Mouse (Mus musculus) erythroblast, adult 5-6 weeks (primary cell): ENCODE measurements at regions not wholly inside any gene's neighbourhood (a gene's known extent, or its start where the extent isn't known, plus 50 kb on each side); places are given as distances from the start of the nearest gene placed in this dataset.

ENCODE experiments used
- ATAC-seq: replicated peaks from 2 replicates; pipeline ENCODE4 v1.8.0; 2016; ENCODE audit warnings: moderate number of reproducible peaks, mild to moderate bottlenecking, moderate TSS enrichment, inconsistent platforms; ENCODE audit not compliant: poor library complexity, low FRiP score, severe bottlenecking

DNA sequence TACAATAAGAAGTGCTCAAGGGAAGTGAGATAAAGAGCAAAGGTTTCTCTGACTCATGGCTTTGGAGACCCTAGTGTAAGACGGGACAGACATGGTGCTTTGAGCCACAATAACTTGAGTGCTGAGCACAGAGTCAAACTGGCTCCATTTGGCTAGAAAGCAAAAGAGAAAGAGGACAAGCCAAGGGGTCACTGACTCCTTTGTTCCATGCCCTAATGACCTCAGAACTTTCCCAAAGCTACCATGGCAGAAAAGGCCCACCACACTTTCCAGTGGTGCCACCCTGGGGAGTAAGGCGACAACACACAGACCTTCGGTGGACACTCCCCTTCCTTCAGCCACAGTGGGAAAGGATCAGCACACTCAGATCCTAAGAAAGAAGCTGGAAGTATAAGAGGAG is 186.8 kb downstream of the Gm10260 start:
- ATAC-seq: no peak

GRCm38 (mm10) chr13:97572352-97572751 is 188.1 kb downstream of the Gm10260 start:
- ATAC-seq: no peak

DNA sequence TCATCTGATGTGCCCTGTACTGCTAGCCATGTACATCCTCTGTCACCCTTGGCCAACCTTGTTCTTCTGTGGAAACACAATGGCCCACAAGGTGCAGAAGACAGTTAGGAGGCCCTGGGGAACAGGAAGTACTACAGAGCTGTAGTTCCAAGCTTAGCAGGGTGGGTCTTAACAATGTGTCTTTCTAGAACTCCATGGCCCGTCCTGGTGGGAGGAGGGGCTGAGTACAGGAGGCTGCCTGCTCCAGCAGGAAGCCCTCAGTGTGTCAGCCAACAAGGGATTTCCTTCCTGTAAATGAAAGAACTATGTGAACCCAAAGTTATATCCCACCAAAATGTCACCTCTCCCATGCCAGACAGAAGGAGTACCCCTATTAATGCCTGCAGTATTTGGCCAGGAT is 190.4 kb downstream of the Gm10260 start:
- ATAC-seq: no peak

DNA sequence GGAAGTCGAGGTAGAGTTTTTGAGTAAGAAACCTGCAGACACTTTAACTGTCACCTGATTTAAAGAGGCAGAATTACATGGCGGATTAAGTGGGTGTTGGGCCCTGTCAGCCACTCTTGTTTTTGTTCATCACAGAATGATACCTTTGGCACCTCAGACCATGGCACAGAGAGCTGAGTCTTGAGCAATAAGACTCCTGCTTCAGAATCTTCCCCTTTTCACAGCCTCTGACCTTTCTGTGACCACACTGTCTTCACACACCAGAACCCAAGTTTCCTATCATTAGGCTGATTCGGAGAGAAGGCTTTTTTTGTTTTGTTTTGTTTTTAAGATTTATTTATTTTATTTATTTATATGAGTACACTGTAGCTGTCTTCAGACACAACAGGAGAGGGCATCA is 192.8 kb downstream of the Gm10260 start:
- ATAC-seq: no peak

GRCm38 (mm10) chr13:97566071-97566470 is 194.4 kb downstream of the Gm10260 start:
- ATAC-seq: no peak

- no peak for ATAC-seq
Measured at GRCm38 (mm10) chr13:97562241-97562640, 198.2 kb downstream of the Gm10260 start.

- ATAC-seq: no peak
Measured at GRCm38 (mm10) chr13:97560789-97561188, 199.6 kb downstream of the Gm10260 start.

DNA sequence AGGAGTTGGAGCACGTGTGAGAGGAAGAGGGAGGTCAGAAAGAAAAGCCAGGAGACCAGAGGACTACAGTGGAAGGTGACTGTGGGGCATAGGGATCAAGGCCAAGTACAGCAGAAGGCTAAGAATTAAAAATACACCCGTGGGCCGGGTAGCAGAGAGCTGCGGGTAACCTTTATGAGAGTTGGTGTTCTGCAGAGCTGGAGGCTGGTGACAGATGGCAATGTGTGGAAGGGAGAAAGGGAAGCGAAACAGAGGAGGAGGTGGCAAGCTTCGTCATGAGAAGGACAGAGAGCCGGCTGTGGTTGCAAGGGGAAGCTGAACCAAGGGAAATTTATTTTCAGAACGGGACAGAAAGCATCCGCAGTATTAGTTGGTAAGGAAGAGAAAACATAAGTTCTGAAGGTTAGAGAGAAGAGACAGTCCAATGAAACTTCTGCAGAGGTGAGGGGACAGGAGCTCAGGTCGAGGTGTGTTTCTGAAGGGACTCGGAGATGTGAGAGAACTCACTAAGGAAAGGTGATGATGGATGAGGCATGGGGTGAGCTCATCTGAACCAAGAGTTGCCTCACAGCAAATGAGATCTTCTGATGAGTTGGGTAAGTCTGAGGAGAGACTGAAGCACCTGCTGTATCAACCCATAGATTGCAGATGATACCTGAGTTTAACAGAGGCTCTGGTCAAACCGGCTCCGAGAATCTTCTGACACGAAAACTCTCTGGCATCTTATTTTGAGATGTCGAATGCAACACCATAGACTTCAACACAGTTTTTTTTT is 200.6 kb downstream of the Gm10260 start:
- ATAC-seq: no peak

GRCm38 (mm10) chr13:97558884-97559283 is 201.5 kb downstream of the Gm10260 start:
- ATAC-seq: no peak

GRCm38 (mm10) chr13:97555312-97555711 is 205.1 kb downstream of the Gm10260 start:
- no peak for ATAC-seq

- no peak for ATAC-seq
Measured at GRCm38 (mm10) chr13:97554601-97555000, 205.8 kb downstream of the Gm10260 start.

DNA sequence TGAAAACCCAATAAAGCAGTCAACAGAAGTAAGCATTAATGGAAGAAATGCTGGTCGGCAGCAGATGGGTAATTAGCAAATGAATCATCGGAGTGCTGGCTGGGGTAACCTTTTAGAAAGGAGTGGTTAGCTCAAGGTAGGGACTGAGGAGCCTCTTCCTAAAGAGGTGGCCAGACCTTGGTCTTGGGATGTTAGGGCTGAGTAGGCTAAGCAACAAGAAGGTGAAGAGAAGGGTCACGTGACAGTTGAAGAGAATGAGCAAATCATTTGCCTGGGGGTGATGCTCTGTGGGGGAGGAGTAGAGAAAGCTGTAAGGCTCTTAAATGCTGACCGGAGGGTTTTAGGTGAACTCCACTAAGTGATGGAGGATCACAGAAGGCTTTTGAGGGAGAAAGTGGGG is 208.2 kb downstream of the Gm10260 start:
- no peak for ATAC-seq

GRCm38 (mm10) chr13:97550880-97551279 is 209.6 kb downstream of the Gm10260 start:
- no peak for ATAC-seq

DNA sequence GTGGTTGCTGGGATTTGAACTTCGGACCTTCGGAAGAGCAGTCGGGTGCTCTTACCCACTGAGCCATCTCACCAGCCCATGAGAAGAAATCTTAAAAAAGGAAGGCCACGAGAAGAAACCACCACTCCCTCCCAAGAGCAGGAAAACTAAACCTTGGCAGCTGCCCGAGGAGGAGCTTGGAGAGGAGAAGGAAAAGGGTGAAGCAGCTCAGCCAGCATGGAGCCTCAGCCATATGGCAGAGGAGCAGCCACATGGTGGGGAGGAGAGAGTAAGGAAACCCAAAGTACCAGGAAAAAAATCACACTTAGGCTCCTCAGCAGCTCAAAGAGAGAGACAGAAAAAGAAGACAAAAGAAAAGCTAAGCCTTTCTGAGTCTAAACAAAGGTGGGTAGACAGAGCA is 210.3 kb downstream of the Gm10260 start:
- ATAC-seq: no peak

- no peak for ATAC-seq
Measured at GRCm38 (mm10) chr13:97549384-97549783, 211.0 kb downstream of the Gm10260 start.

DNA sequence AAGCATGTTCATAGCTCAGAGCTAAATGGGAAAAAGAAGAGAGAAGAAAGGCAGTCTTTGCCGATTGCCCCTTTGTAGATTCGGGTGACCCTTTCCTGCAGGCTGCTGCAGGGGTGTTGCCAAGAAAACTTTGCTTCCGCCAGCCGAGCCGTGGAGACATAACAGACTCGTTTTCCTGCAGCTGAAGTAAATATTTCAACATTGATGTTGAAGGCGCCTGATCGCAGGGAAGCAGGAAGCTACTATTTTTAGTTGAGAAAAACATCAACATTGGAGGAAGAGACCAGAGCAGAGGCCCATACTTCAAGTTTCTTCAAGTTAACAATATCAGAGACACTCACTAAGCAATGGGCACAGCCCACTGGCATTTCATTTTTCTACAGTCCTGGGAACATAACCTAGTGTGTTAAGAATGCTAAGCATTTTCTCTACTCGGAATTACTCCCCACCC is 211.9 kb downstream of the Gm10260 start:
- ATAC-seq: no peak

DNA sequence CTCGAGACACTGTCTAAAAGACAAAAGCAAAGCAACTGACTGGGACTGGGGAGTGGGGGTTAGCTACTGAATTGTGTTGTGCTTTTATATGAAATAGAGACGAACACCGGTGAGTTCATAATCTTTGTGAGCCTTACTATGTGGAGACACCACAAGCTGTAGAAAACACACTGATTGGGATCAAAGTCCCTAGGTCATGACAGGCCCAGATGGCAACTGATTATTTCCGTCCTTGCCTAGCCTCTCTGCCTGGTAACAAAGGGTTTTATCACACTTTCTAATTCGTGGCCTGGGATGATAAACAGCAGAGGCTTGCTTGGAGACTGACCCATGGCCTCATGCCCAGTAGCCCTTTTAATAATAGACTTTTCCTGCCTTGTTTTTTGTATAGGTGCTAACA is 213.5 kb downstream of the Gm10260 start:
- ATAC-seq: no peak

DNA sequence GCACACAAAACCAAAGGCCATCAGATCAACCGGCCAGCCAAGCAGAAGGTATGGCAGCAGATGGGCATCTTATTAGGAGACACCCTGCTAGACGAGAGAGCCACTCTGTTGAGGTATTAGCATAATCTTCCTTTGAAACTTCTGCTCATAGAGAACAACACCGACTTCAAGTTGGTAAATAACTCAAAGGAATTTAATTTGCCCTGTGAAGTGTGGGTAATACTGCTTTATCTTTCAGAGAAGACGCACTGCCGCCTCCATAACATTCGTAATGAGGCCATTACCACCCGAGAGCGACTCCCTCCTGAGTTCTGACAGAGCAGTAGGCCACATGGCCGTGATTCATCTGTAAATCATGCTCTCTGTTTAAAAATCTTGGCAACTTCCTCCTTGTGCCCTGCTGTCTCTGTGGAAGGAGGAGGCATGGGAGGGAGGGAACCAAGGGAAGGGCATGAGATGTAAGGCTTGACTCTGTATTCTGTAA is 214.4 kb downstream of the Gm10260 start:
- ATAC-seq: no peak

DNA sequence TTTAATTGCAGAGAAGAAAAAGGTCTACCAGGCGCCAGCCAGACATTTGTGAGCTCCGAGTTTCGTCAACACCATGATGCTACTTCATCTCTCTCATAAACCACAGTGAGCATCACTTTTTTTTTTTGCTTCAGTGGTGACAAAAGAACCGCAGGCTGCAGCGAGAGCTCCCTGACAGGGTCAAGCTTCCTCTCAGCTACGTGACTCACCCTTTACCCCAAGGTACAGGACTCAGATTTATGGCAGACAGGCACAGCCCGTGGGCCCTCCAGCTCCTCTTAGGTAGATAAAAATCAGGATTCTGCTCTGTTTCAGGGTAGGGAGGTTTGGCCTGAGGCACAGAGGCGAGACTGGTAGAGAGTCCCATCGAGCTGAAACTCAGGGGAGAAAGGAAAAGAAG is 220.7 kb downstream of the Gm10260 start:
- ATAC-seq: no peak

DNA sequence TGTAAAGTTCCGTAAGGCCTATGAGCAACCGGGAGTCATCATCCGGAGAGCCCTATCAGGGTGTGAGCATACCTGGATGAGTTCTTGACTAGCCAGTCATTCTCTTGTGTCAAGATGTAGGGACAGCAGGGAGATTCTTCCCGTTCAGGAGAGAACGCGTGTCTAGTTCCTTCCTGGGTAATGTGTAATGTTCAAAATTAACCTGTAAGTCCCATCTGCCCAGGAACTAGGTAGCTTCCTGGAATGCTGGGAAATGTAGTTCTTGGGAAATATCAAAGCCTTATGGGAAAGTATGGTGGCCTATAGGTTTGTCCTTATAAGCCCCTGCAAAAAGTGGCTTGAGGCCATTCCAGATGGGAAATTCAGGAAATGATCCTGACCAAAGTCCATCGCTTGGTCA is 222.0 kb downstream of the Gm10260 start:
- no peak for ATAC-seq

DNA sequence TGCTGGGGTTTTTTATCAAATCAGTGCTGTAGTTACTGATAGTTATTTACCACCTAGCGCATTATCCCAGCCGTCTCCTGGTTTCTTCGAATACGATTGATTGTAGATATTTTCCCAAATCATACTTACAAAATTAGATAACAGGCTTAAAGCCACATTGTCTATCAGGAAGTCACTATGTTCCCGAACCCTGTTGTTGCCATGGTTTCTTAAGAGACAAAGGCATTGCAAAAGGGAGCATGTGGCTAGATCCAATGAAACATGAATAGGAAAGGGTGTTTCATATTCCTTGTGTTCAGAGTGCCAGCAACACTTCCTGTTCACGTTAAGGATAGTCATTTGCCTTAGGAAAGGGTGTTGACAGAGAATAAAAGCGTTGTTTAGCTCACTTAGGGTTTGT is 222.7 kb downstream of the Gm10260 start:
- ATAC-seq: no peak

- no peak for ATAC-seq
Measured at GRCm38 (mm10) chr13:97537206-97537605, 223.2 kb downstream of the Gm10260 start.
